Mouse (Mus musculus) heart, postnatal 4 days (tissue): Measurements from ENCODE around the gene Pgm2l1. TPM values are rescaled to one million over a fixed set of nuclear protein-coding genes. Genes with fewer than 3 reads are reported as not detected.
A peak's percentile ranks its signal among the peaks of the same experiment; 100 is the strongest.

Experiments
- DNase-seq: peaks from one replicate; pipeline ENCODE4 v3.0.0; 2021
- total RNA-seq, 2 experiments: library from RNA; stranded (reverse); gene quantifications; 2 replicates each; pipeline ENCODE4 v1.2.3; 2021

Gene Pgm2l1
- total RNA-seq: 1 to 10 TPM; 5.6 to 6.1 TPM

GRCm38 (mm10) chr7:100227158-100227875 is at the start of gene Pgm2l1:
TSS of gene Pgm2l1 (plus strand) at chr7:100227394.
- peak; percentile 95 for DNase-seq

GRCm38 (mm10) chr7:100178016-100178890 is 48.9 kb upstream of the Pgm2l1 start:
- DNase-seq: peak; percentile 54

- DNase-seq: no peak
These were observed 48.3 kb upstream of the Pgm2l1 start for GRCm38 (mm10) chr7:100178891-100179233.

- DNase-seq: no peak
These were observed 47.8 kb upstream of the Pgm2l1 start for GRCm38 (mm10) chr7:100179394-100179793.

- no peak for DNase-seq
These were observed 47.3 kb upstream of the Pgm2l1 start for GRCm38 (mm10) chr7:100179836-100180407.

- no peak for DNase-seq
These were observed 46.0 kb upstream of the Pgm2l1 start for GRCm38 (mm10) chr7:100181176-100181575.

GRCm38 (mm10) chr7:100181614-100182013 is 45.6 kb upstream of the Pgm2l1 start:
- DNase-seq: no peak

GRCm38 (mm10) chr7:100182388-100182787 is 44.8 kb upstream of the Pgm2l1 start:
- DNase-seq: no peak

GRCm38 (mm10) chr7:100187601-100188000 is 39.6 kb upstream of the Pgm2l1 start:
- peak; percentile 70 for DNase-seq

GRCm38 (mm10) chr7:100190167-100190566 is 37.0 kb upstream of the Pgm2l1 start:
- DNase-seq: no peak

- DNase-seq: peak; percentile 77
These were observed 36.4 kb upstream of the Pgm2l1 start for GRCm38 (mm10) chr7:100190778-100191177.

- no peak for DNase-seq
These were observed 26.0 kb upstream of the Pgm2l1 start for GRCm38 (mm10) chr7:100201191-100201590.

GRCm38 (mm10) chr7:100203616-100204015 is 23.6 kb upstream of the Pgm2l1 start:
- DNase-seq: no peak

GRCm38 (mm10) chr7:100204871-100205270 is 22.3 kb upstream of the Pgm2l1 start:
- no peak for DNase-seq

- no peak for DNase-seq
These were observed 21.1 kb upstream of the Pgm2l1 start for GRCm38 (mm10) chr7:100206144-100206543.

GRCm38 (mm10) chr7:100207886-100208285 is 19.3 kb upstream of the Pgm2l1 start:
- no peak for DNase-seq

GRCm38 (mm10) chr7:100214310-100214709 is 12.9 kb upstream of the Pgm2l1 start:
- DNase-seq: no peak

- no peak for DNase-seq
These were observed 12.0 kb upstream of the Pgm2l1 start for GRCm38 (mm10) chr7:100215116-100215732.

- no peak for DNase-seq
These were observed 11.2 kb upstream of the Pgm2l1 start for GRCm38 (mm10) chr7:100215976-100216375.

- no peak for DNase-seq
These were observed 10.3 kb upstream of the Pgm2l1 start for GRCm38 (mm10) chr7:100216601-100217565.

GRCm38 (mm10) chr7:100227896-100228525 is 817 bp downstream of the Pgm2l1 start:
- DNase-seq: peak; percentile 20
